Mouse (Mus musculus): ENCODE data around the gene Nrxn1. TPM values are rescaled to one million over a fixed set of nuclear protein-coding genes. Genes with fewer than 3 reads are reported as not detected.

The Nrxn1 gene
- total and polyA plus RNA-seq, 3 experiments = not detected

DNA sequence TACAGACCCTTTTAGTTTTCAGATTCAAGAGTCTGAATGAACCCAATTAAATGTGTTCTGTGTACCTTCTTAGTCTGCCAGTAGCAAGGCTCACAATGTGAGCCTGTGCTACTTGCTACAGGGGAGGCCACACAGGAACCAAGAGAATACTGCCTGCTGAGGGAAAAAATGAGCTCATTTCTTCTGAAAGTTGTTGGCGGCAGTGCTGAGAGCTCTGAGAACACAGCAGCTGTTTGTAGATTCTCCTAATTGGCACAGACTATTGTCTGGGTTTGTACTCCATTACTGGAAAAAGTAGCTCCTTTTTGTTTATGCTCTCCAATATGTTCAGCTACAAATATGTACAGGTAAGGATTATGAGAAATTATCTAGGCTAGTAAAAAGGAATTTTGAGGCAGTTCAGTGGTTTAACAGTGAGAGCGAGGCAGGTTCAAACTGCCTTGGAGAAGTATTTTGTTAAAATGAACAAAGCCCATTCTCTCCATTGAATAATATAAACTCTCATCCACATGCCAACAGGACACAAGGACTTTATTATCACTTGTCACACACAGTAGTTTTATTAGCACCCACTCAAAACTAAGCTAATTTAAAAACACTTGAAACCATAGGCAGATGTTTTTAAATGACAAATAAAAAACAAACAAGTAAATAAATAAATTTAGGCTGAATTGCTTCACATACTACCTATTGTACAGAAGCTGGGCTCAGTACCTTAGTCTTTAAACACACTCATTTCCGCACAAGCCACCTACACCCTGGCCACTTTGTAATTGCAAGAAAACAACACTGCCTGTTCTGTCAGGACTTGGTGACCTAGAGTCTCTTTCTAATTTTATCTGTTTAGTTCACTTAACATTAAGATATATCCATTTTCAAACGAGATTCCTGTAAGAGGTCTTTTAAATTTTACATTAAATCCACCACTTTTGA is 200.3 kb downstream of the Nrxn1 start:
- no peak for DNase-seq (ENCODE audit: low read depth, low spot score)
- Histone ChIP-seq H3K4me3 (ENCODE audit: control insufficient read depth in 1 of 2, insufficient read depth in 1 of 2, low read depth in 2 of 2, low read length in 2 of 2) (no peak overlapping the region), H3K9me3 (replicated peaks; ENCODE audit: insufficient read depth, low read length) (no peaks in the 10 kb centered on the region), H3K9ac (ENCODE audit: control insufficient read depth, low read depth, low read length, poor library complexity, severe bottlenecking) (no peak overlapping the region), H3K36me3 (ENCODE audit: control insufficient read depth in 1 of 2, insufficient read depth in 2 of 2, low read length in 2 of 2) (no peaks in the 10 kb centered on the region), H3K27ac (ENCODE audit: control insufficient read depth, low read depth, low read length) (no peak overlapping the region), H3K79me2 (ENCODE audit: control insufficient read depth, insufficient read depth, low read length, poor library complexity) (no peaks in the 10 kb centered on the region), H3K4me1 (ENCODE audit: control insufficient read depth in 1 of 2, insufficient read depth in 2 of 2, low read length in 2 of 2) (no peaks in the 10 kb centered on the region), H3K27me3 (ENCODE audit: control insufficient read depth in 1 of 2, insufficient read depth in 2 of 2, low read length in 2 of 2) (no peaks in the 10 kb centered on the region)
- TF ChIP-seq JUND (IDR thresholded peaks at IDR 0.05; ENCODE audit: low read depth, low read length) (no peak), SIN3A (IDR thresholded peaks at IDR 0.05; ENCODE audit: low read length) (no peak), GABPA (IDR thresholded peaks at IDR 0.05; ENCODE audit: low read depth, low read length) (no peak)

DNA sequence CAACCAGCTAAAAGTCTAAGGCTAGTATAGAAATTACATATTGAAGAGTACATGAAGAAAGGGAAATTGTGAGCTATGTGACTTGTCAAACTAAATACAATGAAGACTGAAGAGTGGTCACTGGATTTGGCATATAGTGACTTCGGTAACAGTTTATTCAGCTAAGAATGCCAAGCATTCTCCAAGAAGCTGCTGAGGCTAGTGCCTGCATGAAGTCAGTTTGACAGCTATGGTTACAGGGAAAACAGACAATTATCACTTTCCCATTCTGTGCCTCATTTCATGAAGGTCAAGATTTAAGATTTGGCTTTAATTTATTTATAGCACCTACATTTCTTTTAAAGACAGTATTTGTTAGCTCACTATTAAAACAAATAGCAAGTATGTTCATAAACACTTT is 201.2 kb downstream of the Nrxn1 start:
- Histone ChIP-seq H3K79me2 (ENCODE audit: control insufficient read depth, insufficient read depth, low read length, poor library complexity) (no peaks in the 10 kb centered on the region), H3K4me3 (ENCODE audit: control insufficient read depth in 1 of 2, insufficient read depth in 1 of 2, low read depth in 2 of 2, low read length in 2 of 2) (no peak overlapping the region), H3K27me3 (ENCODE audit: control insufficient read depth in 1 of 2, insufficient read depth in 2 of 2, low read length in 2 of 2) (no peaks in the 10 kb centered on the region), H3K9ac (ENCODE audit: control insufficient read depth, low read depth, low read length, poor library complexity, severe bottlenecking) (no peak overlapping the region), H3K9me3 (replicated peaks; ENCODE audit: insufficient read depth, low read length) (no peaks in the 10 kb centered on the region), H3K36me3 (ENCODE audit: control insufficient read depth in 1 of 2, insufficient read depth in 2 of 2, low read length in 2 of 2) (no peaks in the 10 kb centered on the region), H3K27ac (ENCODE audit: control insufficient read depth, low read depth, low read length) (no peak overlapping the region), H3K4me1 (ENCODE audit: control insufficient read depth in 1 of 2, insufficient read depth in 2 of 2, low read length in 2 of 2) (no peaks in the 10 kb centered on the region)
- TF ChIP-seq RCOR1 (IDR thresholded peaks at IDR 0.05; ENCODE audit: low read depth, low read length) = no peak
- TF ChIP-seq KAT2A (conservative IDR thresholded peaks at IDR 0.05; ENCODE audit: low read depth, low read length) = no peak
- DNase-seq (ENCODE audit: low read depth, low spot score) = no peak

DNA sequence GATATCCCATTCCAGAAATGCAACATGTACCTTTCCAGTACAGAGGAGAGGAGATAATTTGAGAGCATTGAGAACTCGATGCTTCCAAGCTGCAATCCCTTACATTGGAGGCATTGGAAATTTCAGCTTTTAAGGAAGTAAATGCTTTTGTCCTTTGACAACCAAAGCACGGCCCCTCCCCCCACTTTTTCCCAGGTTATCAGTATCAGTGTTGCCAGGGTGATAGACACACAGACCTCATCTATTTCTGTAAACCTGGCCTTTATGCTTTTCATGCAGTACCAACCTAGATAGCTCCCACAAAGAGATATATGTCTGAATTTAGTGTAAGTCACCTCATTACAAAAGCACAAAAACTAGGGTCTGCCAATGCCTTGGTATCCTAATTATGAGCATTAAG is 235.6 kb downstream of the Nrxn1 start:
- no peak overlapping the region for H3K9ac ChIP-seq (ENCODE audit: control insufficient read depth, low read depth, low read length, poor library complexity, severe bottlenecking)
- H3K79me2 ChIP-seq (ENCODE audit: control insufficient read depth, insufficient read depth, low read length, poor library complexity) = no peaks in the 10 kb centered on the region
- TF ChIP-seq GABPA (IDR thresholded peaks at IDR 0.05; ENCODE audit: low read depth, low read length) = no peak
- no peak for TF ChIP-seq MYB (IDR thresholded peaks at IDR 0.05; ENCODE audit: low read depth, low read length)
- no peak for TF ChIP-seq RAD21 (IDR thresholded peaks at IDR 0.05; ENCODE audit: low read depth, low read length)
- TF ChIP-seq CHD2 (IDR thresholded peaks at IDR 0.05; ENCODE audit: low read length) = no peak
- no peak for TF ChIP-seq HCFC1 (IDR thresholded peaks at IDR 0.05; ENCODE audit: low read depth, low read length)
- TF ChIP-seq USF2 (IDR thresholded peaks at IDR 0.05; ENCODE audit: borderline replicate concordance in 1 of 2, insufficient read depth in 1 of 2, low read depth in 1 of 2, low read length in 2 of 2) = no peak
- no peak for TF ChIP-seq ZKSCAN1 (IDR thresholded peaks at IDR 0.05; ENCODE audit: low read depth, low read length)
- TF ChIP-seq TAL1 (IDR thresholded peaks at IDR 0.05; ENCODE audit: low read length) = no peak
- no peak for TF ChIP-seq MAX (IDR thresholded peaks at IDR 0.05; ENCODE audit: low read length)

More for the DNA sequence above, 235.6 kb downstream of the Nrxn1 start:
- Histone ChIP-seq H3K4me3 (ENCODE audit: control insufficient read depth in 1 of 2, insufficient read depth in 1 of 2, low read depth in 2 of 2, low read length in 2 of 2) (no peak overlapping the region), H3K36me3 (ENCODE audit: control insufficient read depth in 1 of 2, insufficient read depth in 2 of 2, low read length in 2 of 2) (no peaks in the 10 kb centered on the region), H3K27me3 (ENCODE audit: control insufficient read depth in 1 of 2, insufficient read depth in 2 of 2, low read length in 2 of 2) (no peaks in the 10 kb centered on the region), H3K4me1 (ENCODE audit: control insufficient read depth in 1 of 2, insufficient read depth in 2 of 2, low read length in 2 of 2) (no peaks in the 10 kb centered on the region), H3K27ac (ENCODE audit: control insufficient read depth, low read depth, low read length) (no peak overlapping the region), H3K9me3 (replicated peaks; ENCODE audit: insufficient read depth, low read length) (no peaks in the 10 kb centered on the region)
- DNase-seq (ENCODE audit: low read depth, low spot score) = no peak

All from MEL (cell line).